Mouse (Mus musculus): ENCODE results near the gene Ifi202b.

- TF ChIP-seq POLR2A (IDR thresholded peaks at IDR 0.05; ENCODE audit: insufficient read length, low read depth): no peak
- TF ChIP-seq TCF12 (IDR thresholded peaks at IDR 0.05; ENCODE audit: insufficient read depth, poor library complexity, severe bottlenecking): no peak
- TF ChIP-seq E2F4 (IDR thresholded peaks at IDR 0.05; ENCODE audit: insufficient read depth): no peak
- no peak for TF ChIP-seq MYOD1 (IDR thresholded peaks at IDR 0.05; ENCODE audit: control insufficient read depth in 1 of 3, insufficient read length in 2 of 3, low read depth in 2 of 3)
- no peak for TF ChIP-seq POLR2AphosphoS2 (IDR thresholded peaks at IDR 0.05; ENCODE audit: insufficient read length, low read depth)
- no peak for TF ChIP-seq MAX (IDR thresholded peaks at IDR 0.05; ENCODE audit: low read depth)
- no peak for TF ChIP-seq REST (IDR thresholded peaks at IDR 0.05; ENCODE audit: insufficient read depth, insufficient read length)
- no peak for TF ChIP-seq USF1 (IDR thresholded peaks at IDR 0.05; ENCODE audit: low read depth)
Observed at GRCm38 (mm10) chr1:173953563-173953962, 29.0 kb downstream of the Ifi202b start.

Data from myocyte (in vitro differentiated cells).